Mouse (Mus musculus) heart, embryonic 14.5 days (tissue): ENCODE results near the gene Adam19. TPM values are rescaled to one million over a fixed set of nuclear protein-coding genes. Genes with fewer than 3 reads are reported as not detected.

Source experiments
- ATAC-seq: fragments of 200-750 bp; cut with Nextera tagmentation; 2 replicates; pipeline ENCODE4 v1.8.0; 2017; ENCODE audit warnings: low read depth, moderate TSS enrichment; ENCODE audit not compliant: insufficient number of reproducible peaks, insufficient read depth, low FRiP score
- H3K27ac ChIP-seq, 2 experiments: fragments of 200-500 bp in 1 of 2; fragments of 300-500 bp in 1 of 2; sonication (generic) in 1 of 2; replicated peaks in 1 of 2; 2 replicates each; pipeline ENCODE4 v1.5.1; 2012 to 2014; ENCODE audit warnings: low read depth in 2 of 2, low read length in 2 of 2, control low read depth in 1 of 2, mild to moderate bottlenecking in 1 of 2, mixed read lengths in 1 of 2; ENCODE audit not compliant: control insufficient read depth in 1 of 2, insufficient read depth in 1 of 2
- H3K27me3 ChIP-seq: fragments of 300-500 bp; sonication (generic); 2 replicates; pipeline ENCODE4 v1.6.1; 2014; ENCODE audit warnings: mild to moderate bottlenecking, low read length, control low read depth; ENCODE audit not compliant: control insufficient read depth, insufficient read depth
- H3K36me3 ChIP-seq: fragments of 300-500 bp; sonication (generic); 2 replicates; pipeline ENCODE4 v1.6.1; 2014; ENCODE audit warnings: mild to moderate bottlenecking, control low read depth, low read length, mixed read lengths; ENCODE audit not compliant: control insufficient read depth, insufficient read depth
- H3K4me1 ChIP-seq, 2 experiments: fragments of 200-500 bp in 1 of 2; fragments of 300-500 bp in 1 of 2; sonication (generic) in 1 of 2; 2 replicates each; pipeline ENCODE4 v1.6.1; 2012 to 2014; ENCODE audit warnings: low read length in 2 of 2, control low read depth in 1 of 2, mixed read lengths in 1 of 2; ENCODE audit not compliant: control insufficient read depth in 2 of 2, insufficient read depth in 2 of 2
- H3K4me2 ChIP-seq: fragments of 300-500 bp; sonication (generic); 2 replicates; pipeline ENCODE4 v1.6.1; 2014; ENCODE audit warnings: mild to moderate bottlenecking, low read length
- H3K4me3 ChIP-seq, 2 experiments: fragments of 200-500 bp in 1 of 2; fragments of 300-500 bp in 1 of 2; sonication (generic) in 1 of 2; 2 replicates each; pipeline ENCODE4 v1.5.1; 2012 to 2014; ENCODE audit warnings: low read length in 2 of 2, mild to moderate bottlenecking in 2 of 2, control low read depth in 1 of 2, low read depth in 1 of 2, moderate library complexity in 1 of 2; ENCODE audit not compliant: control insufficient read depth in 1 of 2, insufficient read depth in 1 of 2
- H3K9ac ChIP-seq: fragments of 300-500 bp; sonication (generic); 2 replicates; pipeline ENCODE4 v1.6.1; 2014; ENCODE audit warnings: mild to moderate bottlenecking, low read length
- H3K9me3 ChIP-seq: fragments of 300-500 bp; sonication (generic); 2 replicates; pipeline ENCODE4 v1.6.1; 2016; ENCODE audit warnings: low read length, control low read depth; ENCODE audit not compliant: control insufficient read depth
- WGBS: fragments of 180-500 bp; shearing (Covaris S2); extraction: QIAGEN DNeasy Blood & Tissue Kit; methylation state at CpG from one replicate; pipeline ENCODE4 v1.1.7; 2014; 5-methylcytosine and 5-hydroxymethylcytosine counted together
- polyA plus RNA-seq: library from polyadenylated mRNA; unstranded; fragments of >200 nt; fragmentation: Nextera tagmentation; extraction: Ambion mirVana; gene quantifications from 2 replicates; pipeline ENCODE4 v1.2.1, GENCODE M21; 2014

Adam19 gene
- polyA plus RNA-seq, 1 experiment from 2014 or later = 22.7 TPM

DNA sequence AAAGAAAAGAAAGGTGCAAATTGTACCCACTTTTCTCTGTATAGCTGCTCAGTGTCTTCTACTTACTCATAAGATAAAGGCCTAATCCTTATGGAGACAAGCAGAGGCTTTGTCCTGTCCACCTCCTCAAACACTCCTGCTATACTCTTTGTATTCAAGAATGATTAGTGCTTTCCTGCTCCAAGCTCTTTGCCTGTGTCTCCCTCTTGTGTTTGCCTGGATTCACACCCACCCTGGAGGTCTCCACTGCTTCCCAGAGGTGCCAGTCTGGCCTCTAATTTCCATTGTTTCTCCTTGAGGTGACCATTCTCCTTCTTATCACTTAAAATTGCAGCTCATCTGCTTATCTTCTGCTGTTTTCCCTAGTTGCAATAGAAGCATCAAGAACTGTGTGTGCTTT, 101.7 kb downstream of the Adam19 start:
- Histone ChIP-seq H3K4me1 (peaks cover 0 to 4% of the 10 kb centered on the region in 2 experiments; a peak in 1 of 4 replicates), H3K4me2 (no peak overlapping the region), H3K4me3 (no peak overlapping the region), H3K27me3 (no peaks in the 10 kb centered on the region), H3K36me3 (peaks cover 42% of the 10 kb centered on the region), H3K9me3 (no peaks in the 10 kb centered on the region), H3K27ac (no peak overlapping the region), H3K9ac (no peak overlapping the region)
- ATAC-seq = no peak

DNA sequence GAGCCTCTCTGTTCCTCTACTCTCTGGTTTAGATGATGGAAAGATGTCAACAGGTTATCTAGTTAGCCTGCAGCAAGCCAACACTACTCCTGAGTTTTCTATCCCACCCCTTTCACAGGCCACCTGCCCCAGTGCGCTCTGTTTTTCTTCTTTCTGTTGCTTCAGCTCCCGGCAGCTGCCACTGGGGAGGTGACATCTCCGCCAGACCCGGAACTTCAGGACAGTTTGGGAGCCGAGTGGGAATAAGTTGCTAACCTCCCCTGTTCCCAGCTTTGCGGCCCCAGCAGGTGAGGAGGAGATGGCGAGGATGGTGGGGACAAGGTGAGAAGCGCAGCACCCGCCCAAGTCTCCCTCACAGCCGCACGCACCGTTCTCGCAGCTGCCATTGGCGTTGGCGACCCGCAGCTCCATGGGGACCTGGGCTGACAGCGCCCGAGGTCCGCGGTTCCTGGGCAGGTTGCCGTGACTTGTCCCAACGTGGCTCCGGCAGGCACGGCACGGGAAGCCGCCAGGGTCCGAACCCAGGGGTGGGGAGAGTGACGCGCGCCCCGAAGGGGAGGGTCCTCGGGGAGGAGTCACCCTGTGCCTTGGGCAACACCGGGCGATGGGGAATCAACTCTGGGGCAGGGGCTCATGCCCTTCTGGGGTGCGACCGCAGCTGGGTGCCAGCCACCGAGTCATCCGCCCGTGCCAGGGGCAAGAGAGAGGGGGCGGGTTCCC, 110.2 kb downstream of the Adam19 start, which contains the start of gene Nipal4:
Gene Nipal4 (minus strand): TSS at position 643 of the 720 bp plus-strand sequence.
- ATAC-seq = peak; percentile 66
- H3K9me3 ChIP-seq = no peaks in the 10 kb centered on the region
- H3K4me2 ChIP-seq = peak within 1 kb of the TSS; percentile 94
- no peaks in the 10 kb centered on the region for H3K36me3 ChIP-seq
- peak within 1 kb of the TSS; percentile 4 to 46; a peak in 3 of 4 replicates for H3K27ac ChIP-seq
- peaks cover 0 to 7% of the 10 kb centered on the region in 2 experiments; a peak in 1 of 4 replicates for H3K4me1 ChIP-seq
- peak within 1 kb of the TSS; percentile 55 to 66 for H3K4me3 ChIP-seq
- H3K9ac ChIP-seq = peak within 1 kb of the TSS; percentile 76
- H3K27me3 ChIP-seq = no peaks in the 10 kb centered on the region
- 2% methylated on average over 40 of the region's 40 CpGs for WGBS

DNA sequence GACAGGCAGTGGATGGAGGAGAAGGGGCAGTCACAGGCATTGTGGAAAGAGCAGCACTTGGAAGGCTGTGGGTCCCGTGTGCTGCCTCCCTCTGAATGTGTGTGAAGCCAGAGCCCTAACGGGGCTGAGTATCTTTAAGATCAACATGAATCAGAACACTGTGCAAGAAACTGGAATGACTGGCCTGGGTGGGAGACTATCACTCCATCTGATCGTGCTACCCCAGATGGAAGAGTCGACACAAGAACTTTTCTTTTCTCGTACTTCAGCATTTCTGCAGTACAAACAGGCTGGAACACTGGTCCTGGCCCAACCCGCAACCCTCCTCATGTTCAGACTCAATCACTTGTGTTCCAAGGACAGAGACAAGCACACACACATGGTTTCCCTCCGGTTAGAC, 112.7 kb downstream of the Adam19 start:
- 85% methylated on average over 7 of the region's 7 CpGs for WGBS
- H3K4me3 ChIP-seq = no peak overlapping the region
- ATAC-seq = no peak

DNA sequence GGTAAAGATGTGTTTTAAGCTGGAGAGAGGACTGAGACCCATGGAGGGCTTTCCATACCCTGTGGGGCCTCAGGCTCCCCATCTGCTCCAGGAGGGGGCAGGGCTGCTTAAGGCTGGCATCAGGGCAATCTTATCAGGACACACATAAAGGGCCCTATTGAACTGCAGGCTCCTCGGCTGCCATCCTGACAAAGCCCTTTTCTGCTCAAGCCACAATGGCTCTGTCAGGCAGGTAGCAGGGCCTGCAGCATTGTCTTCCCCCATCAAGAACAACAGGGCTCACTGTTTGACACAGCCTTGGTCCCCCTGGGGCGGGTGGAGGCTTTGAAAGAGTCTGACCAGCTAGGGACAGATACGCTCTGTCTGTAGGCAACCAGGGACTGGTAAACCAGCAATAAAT, 114.1 kb downstream of the Adam19 start:
- Histone ChIP-seq H3K4me3 (no peak overlapping the region), H3K4me1 (peaks cover 0 to 4% of the 10 kb centered on the region in 2 experiments; a peak in 1 of 4 replicates), H3K27ac (0 out of 4 replicates have a peak overlapping the region, but pooled peaks of 1 of the 2 experiments have one; percentile 31), H3K4me2 (no peak overlapping the region), H3K9me3 (no peaks in the 10 kb centered on the region), H3K9ac (no peak overlapping the region), H3K36me3 (no peaks in the 10 kb centered on the region), H3K27me3 (no peaks in the 10 kb centered on the region)
- no peak for ATAC-seq
- 60% methylated on average over 3 of the region's 3 CpGs for WGBS

More for the DNA sequence above, 112.7 kb downstream of the Adam19 start:
- Histone ChIP-seq H3K9me3 (no peaks in the 10 kb centered on the region), H3K27ac (no peak overlapping the region), H3K4me1 (peaks cover 0 to 4% of the 10 kb centered on the region in 2 experiments; a peak in 1 of 4 replicates), H3K36me3 (no peaks in the 10 kb centered on the region), H3K4me2 (no peak overlapping the region), H3K27me3 (no peaks in the 10 kb centered on the region), H3K9ac (no peak overlapping the region)

DNA sequence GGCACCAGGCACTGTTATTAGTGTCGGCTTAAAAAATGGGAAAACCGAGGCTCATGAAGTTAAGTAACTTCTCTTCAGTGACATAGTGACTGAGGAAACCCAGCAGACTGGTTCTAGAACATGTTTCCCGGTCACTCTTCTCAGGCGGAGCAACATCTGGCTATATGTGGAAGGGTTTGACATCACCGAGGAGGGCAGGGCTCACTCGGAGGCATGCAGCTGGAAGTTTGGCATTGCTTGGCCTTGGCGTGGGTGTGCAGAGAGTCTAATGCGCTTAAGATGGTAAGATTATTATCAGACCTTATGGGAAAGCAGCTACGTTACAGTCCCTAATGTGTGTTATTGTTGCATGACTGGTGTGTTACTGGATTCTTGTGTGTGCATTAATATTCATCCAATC, 116.3 kb downstream of the Adam19 start:
- no peak for ATAC-seq
- Histone ChIP-seq H3K9ac (no peak overlapping the region), H3K4me1 (peaks cover 4 to 11% of the 10 kb centered on the region in 2 experiments; a peak in 2 of 4 replicates), H3K36me3 (no peaks in the 10 kb centered on the region), H3K9me3 (no peaks in the 10 kb centered on the region), H3K27ac (no peak overlapping the region), H3K4me3 (no peak overlapping the region), H3K4me2 (no peak overlapping the region), H3K27me3 (no peaks in the 10 kb centered on the region)
- 91% methylated on average over 9 of the region's 9 CpGs for WGBS

DNA sequence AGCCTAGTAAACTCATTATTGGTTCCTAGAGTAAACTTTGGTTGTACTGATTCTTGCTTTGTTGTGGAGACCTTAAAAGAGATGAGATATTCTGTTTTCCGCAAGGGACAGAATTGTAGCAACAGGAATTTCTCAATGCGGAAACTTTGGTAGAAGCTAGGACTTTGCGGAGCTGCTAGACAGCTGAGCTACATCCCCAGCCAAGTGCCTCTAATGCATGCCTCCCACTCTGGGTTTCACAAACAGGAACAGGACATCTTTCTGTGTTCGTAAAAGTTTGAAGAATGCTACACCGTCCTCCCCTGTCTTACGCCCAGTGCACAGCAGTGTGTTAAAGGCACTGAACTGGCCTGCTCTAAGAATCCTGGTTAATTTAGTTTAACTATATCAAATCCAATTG, 120.4 kb downstream of the Adam19 start:
- H3K27me3 ChIP-seq = no peaks in the 10 kb centered on the region
- no peak for ATAC-seq
- no peak overlapping the region for H3K4me3 ChIP-seq
- H3K9ac ChIP-seq = no peak overlapping the region
- 73% methylated on average over 6 of the region's 6 CpGs for WGBS
- H3K9me3 ChIP-seq = no peaks in the 10 kb centered on the region
- no peak overlapping the region for H3K4me2 ChIP-seq
- H3K27ac ChIP-seq = 0 out of 4 replicates have a peak overlapping the region, but pooled peaks of 1 of the 2 experiments have one; percentile 25
- peaks cover 0 to 11% of the 10 kb centered on the region in 2 experiments; a peak in 2 of 4 replicates for H3K4me1 ChIP-seq
- no peaks in the 10 kb centered on the region for H3K36me3 ChIP-seq

DNA sequence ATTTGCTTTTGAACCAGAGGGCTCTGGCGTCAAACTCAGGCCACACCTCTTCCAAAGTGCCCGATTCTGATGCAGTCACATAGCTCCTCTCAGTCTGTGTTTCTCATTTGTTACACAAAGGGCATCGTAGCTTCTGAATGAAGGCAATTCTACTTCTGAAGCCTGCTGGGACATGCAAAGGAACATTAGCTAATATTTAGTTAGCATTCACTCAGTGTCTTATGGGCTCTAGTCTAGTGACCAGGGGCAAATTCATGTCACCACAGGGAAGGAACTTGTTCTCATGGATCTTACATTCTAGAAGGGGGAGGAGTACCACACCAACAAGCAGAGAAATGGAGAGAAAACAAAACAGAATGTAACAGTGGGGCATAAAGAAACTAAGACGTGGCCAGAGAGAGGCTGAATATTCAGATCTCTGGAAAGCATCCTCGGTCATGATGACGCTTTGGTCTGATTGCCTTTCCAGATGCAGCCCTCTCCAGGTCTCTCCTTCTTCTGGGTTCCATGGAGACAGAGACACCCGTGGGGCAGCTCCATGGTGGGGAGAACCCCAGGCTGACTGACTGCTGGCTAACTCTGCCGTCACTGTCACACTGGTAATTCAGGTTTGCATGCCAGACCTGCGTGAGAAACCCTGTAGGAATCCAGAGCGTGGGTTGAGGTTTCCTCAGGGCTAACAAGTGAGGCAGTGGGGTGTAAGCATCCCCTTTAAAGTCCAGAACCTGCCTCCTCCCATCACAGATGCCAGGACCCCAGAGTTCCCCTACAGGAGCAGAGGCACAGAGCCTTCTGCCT, 121.7 kb downstream of the Adam19 start:
- Histone ChIP-seq H3K4me3 (no peak overlapping the region), H3K27ac (no peak overlapping the region), H3K4me2 (no peak overlapping the region), H3K4me1 (peaks cover 0 to 11% of the 10 kb centered on the region in 2 experiments; a peak in 2 of 4 replicates), H3K27me3 (no peaks in the 10 kb centered on the region), H3K36me3 (no peaks in the 10 kb centered on the region), H3K9me3 (no peaks in the 10 kb centered on the region), H3K9ac (no peak overlapping the region)
- WGBS = 77% methylated on average over 10 of the region's 10 CpGs
- ATAC-seq = no peak
